Mouse (Mus musculus) splenic B cell, adult 2 months (primary cell): Measurements from ENCODE around the gene Slc6a1.
"Not testable (repeated sequence)": the region's sequence is repeated elsewhere in the genome, so short reads cannot be mapped to it uniquely, and the experiment has no call there.

Experiments used
- DNase-seq: peaks from one replicate; pipeline ENCODE4 v3.0.0-alpha.2; 2011; ENCODE audit warnings: low read depth, low spot score
- H3K27me3 ChIP-seq: 2 replicates; pipeline ENCODE4 v1.6.1; 2012; ENCODE audit warnings: mild to moderate bottlenecking, low read length, moderate library complexity, mixed read lengths; ENCODE audit not compliant: control insufficient read depth, poor library complexity, insufficient read depth, severe bottlenecking
- H3K36me3 ChIP-seq: 2 replicates; pipeline ENCODE4 v1.6.1; 2012; ENCODE audit warnings: mild to moderate bottlenecking, low read length, moderate library complexity, mixed read lengths; ENCODE audit not compliant: control insufficient read depth, poor library complexity, insufficient read depth, severe bottlenecking

Gene Slc6a1

DNA sequence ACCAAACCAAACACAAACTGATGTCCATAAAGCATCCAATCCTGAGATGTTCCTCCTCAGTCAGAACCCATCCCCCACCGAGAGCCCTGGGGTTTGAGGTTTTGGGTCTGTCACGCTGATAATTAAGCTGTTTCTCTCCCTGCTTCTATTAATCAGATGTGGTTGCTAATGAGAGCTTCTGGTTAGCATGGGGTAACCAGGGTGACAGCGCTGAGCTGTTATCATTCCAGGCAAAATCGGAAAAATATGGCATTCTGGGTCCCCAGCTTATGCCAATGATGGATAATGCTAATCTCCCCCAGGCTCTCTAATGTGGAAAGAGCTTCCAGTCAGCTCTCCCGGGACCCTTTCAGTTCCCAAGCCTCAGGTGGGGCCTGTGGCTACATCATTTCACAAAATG, 38.1 kb downstream of the Slc6a1 start:
- Histone ChIP-seq H3K36me3 (no peaks in the 10 kb centered on the region), H3K27me3 (no peaks in the 10 kb centered on the region)
- DNase-seq = no peak

- no peak for DNase-seq
- Histone ChIP-seq H3K27me3 (no peaks in the 10 kb centered on the region), H3K36me3 (no peaks in the 10 kb centered on the region)
Observed at GRCm38 (mm10) chr6:114321146-114321545, 38.7 kb downstream of the Slc6a1 start.

DNA sequence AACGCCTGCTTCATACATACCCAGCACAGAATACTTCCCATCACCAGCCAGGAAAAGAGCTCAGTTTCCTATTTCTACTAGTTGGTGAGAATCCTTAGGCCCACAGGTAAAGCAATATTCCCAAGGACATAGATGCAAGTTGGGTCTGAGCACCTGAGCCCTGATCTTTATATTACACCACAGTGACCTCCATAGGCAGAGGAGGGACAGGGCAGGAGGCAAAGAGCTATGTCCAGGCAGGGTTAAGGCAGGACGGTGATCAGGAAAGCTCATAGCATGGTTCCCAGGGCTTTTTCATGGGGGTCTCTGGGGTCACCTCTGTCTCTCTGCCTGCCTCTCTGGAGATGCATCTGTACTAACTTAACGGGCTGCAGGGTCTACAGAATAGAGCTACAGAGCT, 40.5 kb downstream of the Slc6a1 start:
- H3K36me3 ChIP-seq = no peaks in the 10 kb centered on the region
- DNase-seq = no peak
- H3K27me3 ChIP-seq = no peaks in the 10 kb centered on the region

DNA sequence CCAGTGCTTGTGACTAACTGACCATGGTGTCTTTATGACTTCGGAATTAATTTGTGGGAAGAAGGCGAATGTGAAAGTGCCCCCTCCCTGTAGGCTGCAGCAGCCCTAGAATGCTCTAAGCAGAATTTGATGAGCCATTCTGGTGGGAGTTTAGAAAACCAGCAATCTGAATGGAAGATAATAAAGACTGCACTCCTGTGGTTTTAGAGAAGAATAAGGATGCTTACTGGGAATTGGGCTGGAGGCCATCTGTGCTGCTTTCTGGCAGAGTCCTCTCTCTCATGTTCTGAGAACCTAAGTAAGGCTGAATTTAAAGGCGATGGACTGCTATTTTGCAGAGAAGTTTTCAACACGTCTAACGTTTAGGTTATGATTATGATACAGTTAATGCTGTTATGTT, 42.4 kb downstream of the Slc6a1 start:
- Histone ChIP-seq H3K27me3 (no peaks in the 10 kb centered on the region), H3K36me3 (no peaks in the 10 kb centered on the region)
- DNase-seq = no peak

- no peak for DNase-seq
- H3K36me3 ChIP-seq = no peaks in the 10 kb centered on the region
- H3K27me3 ChIP-seq = no peaks in the 10 kb centered on the region
Observed at GRCm38 (mm10) chr6:114329597-114330470, 47.4 kb downstream of the Slc6a1 start.

- Histone ChIP-seq H3K36me3 (no peaks in the 10 kb centered on the region), H3K27me3 (no peaks in the 10 kb centered on the region)
- DNase-seq = no peak
Observed at GRCm38 (mm10) chr6:114331926-114332325, 49.5 kb downstream of the Slc6a1 start.

- no peaks in the 10 kb centered on the region for H3K36me3 ChIP-seq
- no peak for DNase-seq
- no peaks in the 10 kb centered on the region for H3K27me3 ChIP-seq
Observed at GRCm38 (mm10) chr6:114336128-114336943, 53.9 kb downstream of the Slc6a1 start.

GRCm38 (mm10) chr6:114336944-114337215, 54.4 kb downstream of the Slc6a1 start:
- H3K36me3 ChIP-seq = no peaks in the 10 kb centered on the region
- no peak for DNase-seq
- H3K27me3 ChIP-seq = no peaks in the 10 kb centered on the region

DNA sequence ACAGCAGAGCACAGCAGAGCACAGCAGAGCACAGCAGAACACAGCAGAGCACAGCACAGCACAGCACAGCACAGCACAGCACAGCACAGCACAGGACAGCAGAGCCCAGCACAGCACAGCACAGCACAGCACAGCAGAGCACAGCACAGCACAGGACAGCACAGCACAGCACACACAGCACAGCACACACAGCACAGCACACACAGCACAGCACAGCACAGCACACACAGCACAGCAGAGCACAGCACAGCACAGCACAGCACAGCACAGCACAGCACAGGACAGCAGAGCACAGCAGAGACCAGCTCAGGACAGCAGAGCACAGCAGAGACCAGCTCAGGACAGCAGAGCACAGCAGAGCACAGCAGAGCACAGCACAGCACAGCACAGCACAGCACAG, 58.9 kb downstream of the Slc6a1 start:
- DNase-seq, H3K27me3 ChIP-seq, H3K36me3 ChIP-seq: not testable (repeated sequence)

- no peaks in the 10 kb centered on the region for H3K36me3 ChIP-seq
- no peak for DNase-seq
Observed at GRCm38 (mm10) chr6:114343740-114344139, 61.3 kb downstream of the Slc6a1 start.

DNA sequence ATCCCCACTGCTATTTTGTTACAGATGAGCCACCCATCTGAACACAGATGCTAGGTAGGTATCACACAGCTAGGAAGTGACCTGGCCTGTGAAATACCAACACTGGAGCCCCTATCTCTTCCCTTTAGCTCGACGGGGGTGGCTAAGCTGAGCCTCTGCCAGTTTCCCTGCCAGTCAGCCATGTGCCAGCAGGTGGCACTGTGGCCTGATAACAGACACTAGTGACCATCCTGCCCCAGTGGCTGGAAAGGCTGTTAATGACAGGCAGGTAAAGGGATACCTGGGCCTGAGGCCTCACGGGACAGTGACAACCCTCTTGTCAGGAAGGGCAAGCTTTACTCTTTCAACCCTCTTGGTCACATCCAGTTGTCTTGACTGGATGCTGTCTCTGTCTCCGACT, 62.7 kb downstream of the Slc6a1 start:
- Histone ChIP-seq H3K27me3 (no peaks in the 10 kb centered on the region), H3K36me3 (no peaks in the 10 kb centered on the region)
- DNase-seq = peak; percentile 24

More at GRCm38 (mm10) chr6:114343740-114344139, 61.3 kb downstream of the Slc6a1 start:
- no peaks in the 10 kb centered on the region for H3K27me3 ChIP-seq

DNA sequence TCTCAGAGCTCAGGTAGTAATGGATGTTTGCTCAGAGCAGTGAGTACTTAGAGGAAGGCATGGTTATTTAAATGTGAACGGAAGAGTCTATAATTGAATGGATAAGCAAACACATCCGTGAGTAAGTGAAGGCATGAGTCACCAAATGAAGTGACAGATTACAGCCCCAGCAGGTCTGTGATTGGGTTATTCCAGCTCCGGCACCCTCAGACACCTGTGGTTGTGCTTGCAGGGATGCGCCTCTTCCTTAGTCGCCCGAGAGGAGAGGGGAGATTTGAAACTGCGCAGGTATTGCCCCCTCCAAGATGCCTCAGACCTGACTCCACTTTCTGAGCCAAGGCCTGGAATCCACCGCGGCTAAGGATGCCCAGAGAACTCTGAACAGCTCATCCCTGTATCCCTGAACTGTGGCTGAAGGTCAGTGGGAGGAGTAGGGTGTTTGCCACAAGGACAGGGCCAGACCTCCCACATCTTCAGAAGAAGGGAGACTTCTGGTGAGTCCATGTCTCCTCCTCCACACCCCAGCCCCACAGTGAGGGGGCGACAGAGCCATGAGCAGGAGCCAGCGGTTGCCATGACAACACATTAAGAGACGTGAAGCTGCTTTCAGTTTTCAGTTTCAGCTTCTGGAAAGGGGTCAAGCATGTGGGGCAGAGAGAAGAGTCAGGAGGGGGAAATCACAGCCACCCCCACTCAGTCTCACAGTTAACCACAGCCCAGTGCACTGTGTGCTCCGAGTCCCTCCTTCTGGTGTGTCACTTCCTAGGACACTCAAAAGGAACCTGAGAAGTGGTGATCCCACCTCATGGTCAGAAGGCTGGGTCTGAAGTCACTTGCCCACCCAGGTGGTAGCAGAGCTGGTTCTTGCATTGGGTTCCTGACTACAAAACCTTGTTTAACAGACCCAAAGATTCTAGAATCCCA, 65.7 kb downstream of the Slc6a1 start:
- Histone ChIP-seq H3K27me3 (no peaks in the 10 kb centered on the region), H3K36me3 (no peaks in the 10 kb centered on the region)
- DNase-seq = no peak

DNA sequence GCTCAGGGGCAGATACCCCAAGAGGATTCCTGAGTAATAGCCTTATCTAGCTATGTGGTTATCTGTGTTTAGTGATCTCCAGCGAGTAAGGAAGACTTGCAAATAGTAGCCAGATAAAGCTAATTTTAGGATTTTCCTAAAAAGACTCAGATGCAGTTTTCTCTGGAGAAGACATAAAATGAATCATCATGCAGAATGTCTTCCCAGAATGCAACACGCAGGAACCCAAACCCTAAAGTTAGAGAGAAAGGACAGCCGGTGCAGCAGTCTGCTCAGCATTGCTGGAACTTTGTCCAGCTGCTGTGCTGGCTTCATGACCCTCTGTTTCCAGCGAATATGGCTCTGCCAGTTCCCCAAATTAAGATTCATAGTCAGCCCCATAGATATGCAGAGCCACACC, 72.2 kb downstream of the Slc6a1 start:
- Histone ChIP-seq H3K27me3 (no peaks in the 10 kb centered on the region; the same call in 1 of the 2 replicates), H3K36me3 (no peaks in the 10 kb centered on the region)
- DNase-seq = no peak

DNA sequence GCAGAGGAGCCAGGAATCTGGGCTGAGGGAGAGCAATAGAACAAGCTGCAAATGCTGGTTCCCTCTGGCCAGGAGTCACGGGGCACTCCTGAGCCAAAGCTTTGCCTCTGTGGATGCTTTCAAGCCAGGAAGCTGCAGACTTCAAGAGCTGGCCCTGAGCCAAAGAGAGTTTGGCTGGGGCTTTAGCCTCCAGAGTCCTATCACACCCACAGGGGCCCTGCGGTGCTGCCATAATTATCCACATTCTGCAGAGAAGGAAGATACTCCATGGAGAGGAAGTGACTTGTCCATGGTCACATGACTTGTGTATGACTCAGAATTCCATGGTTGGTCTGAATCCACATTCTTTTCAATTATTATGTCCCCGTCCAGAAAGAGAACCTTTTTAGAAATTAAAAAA, 75.7 kb downstream of the Slc6a1 start:
- Histone ChIP-seq H3K36me3 (no peaks in the 10 kb centered on the region), H3K27me3 (no peaks in the 10 kb centered on the region; the same call in 1 of the 2 replicates)
- no peak for DNase-seq
